Mouse (Mus musculus): ENCODE data around the gene Osbpl10. TPM values are rescaled to one million over a fixed set of nuclear protein-coding genes. Genes with fewer than 3 reads are reported as not detected.
A peak's percentile ranks its signal among the peaks of the same experiment; 100 is the strongest.

Osbpl10 gene
- polyA plus RNA-seq, 1 experiment = 8.3 TPM

DNA sequence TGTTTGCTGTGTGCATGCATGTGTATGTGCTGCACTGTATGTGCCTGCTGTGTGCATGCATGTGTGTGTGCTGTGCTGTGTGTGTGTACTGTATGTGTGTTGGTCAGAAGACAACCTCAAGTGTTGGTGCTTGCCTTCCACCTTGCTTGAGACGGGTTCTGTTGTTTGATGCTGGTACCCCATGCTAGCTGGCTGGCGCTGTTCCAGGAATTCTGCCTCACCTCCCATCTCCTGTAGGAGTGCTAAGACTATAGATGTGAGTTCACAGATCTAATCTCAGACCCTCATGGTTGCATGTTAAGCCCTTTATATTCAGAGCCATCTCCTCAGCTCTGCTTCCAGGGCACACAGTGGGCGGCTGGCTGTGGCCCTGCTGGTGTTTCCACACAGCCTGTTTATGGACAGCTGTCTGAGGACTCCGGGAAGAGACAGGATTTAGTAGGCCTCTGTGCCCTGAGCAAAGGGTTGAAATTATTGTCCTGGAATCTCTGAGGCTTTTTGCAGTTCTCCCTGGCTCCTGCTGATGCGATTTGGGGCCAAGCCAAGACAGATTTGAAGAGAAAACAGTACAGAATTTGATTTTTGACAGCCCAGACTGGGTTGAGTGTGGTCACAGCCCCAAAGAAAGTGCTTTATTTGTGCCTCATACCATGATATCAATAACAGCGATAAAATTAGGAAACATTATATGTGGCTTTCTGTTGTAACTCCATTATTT, 10.4 kb downstream of the Osbpl10 start:
- Histone ChIP-seq H3K27ac (ENCODE audit: insufficient read depth, low read length) (no peak overlapping the region), H3K9me3 (replicated peaks; ENCODE audit: control insufficient read depth, insufficient read depth, low read length, poor library complexity, severe bottlenecking) (no peaks in the 10 kb centered on the region), H3K36me3 (ENCODE audit: control insufficient read depth, insufficient read depth, low read length, poor library complexity, severe bottlenecking) (no peaks in the 10 kb centered on the region), H3K9ac (ENCODE audit: low read depth, poor library complexity, severe bottlenecking) (no peak overlapping the region), H3K4me3 (ENCODE audit: low read depth, low read length) (no peak overlapping the region), H3K4me1 (ENCODE audit: control insufficient read depth, insufficient read depth, low read length) (no peaks in the 10 kb centered on the region), H3K27me3 (ENCODE audit: control insufficient read depth, insufficient read depth, low read length, poor library complexity, severe bottlenecking) (no peaks in the 10 kb centered on the region)
- no peak for TF ChIP-seq EP300 (IDR thresholded peaks at IDR 0.05; ENCODE audit: insufficient read depth, low read depth, low read length)
- TF ChIP-seq POLR2A (IDR thresholded peaks at IDR 0.05; ENCODE audit: insufficient read depth, low read length) = no peak
- no peak for TF ChIP-seq CTCF (IDR thresholded peaks at IDR 0.05; ENCODE audit: low read depth, low read length)

DNA sequence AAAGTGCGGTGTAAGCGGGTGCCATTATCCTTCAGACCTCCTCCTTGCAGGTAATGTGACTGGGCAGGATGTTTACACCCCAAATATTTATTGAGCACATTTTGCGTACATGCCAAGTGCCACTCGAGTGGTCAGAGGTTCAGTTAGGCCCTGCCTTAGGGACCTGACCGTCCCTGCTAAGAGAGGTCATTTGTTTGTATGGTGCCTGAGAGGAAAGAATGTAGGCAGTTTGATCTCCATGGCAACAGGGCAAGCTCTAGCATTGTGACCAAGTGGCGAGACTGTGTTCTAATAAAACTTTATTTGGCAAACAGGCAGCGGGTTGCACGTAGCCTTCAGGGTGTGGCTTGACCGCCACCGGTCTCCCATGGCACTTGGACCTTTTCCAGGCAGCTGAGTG, 12.1 kb downstream of the Osbpl10 start:
- peak overlapping the region; percentile 64 for H3K4me3 ChIP-seq (ENCODE audit: low read depth, low read length)

DNA sequence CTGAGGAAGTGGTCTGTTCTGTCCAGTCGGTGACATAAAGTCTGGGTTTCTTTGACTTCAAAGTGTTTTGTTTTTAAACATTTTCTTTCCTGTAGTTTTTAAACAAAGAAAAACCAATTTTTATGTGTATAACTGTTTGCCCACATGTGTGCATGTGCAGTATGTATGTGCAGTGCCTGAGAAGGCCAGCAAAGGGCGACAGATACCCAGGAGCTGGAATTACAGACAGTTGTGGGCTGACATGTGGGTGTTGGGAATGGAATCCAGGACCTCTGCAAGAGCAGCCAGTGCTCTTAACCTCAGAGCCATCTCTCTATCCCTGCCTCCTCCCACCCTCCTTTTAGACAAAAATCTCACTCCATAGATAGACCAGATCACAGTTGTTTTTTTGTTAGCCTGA, 14.2 kb downstream of the Osbpl10 start:
- Histone ChIP-seq H3K9me3 (replicated peaks; ENCODE audit: control insufficient read depth, insufficient read depth, low read length, poor library complexity, severe bottlenecking) (no peaks in the 10 kb centered on the region), H3K36me3 (ENCODE audit: control insufficient read depth, insufficient read depth, low read length, poor library complexity, severe bottlenecking) (no peaks in the 10 kb centered on the region), H3K27ac (ENCODE audit: insufficient read depth, low read length) (no peak overlapping the region), H3K4me1 (ENCODE audit: control insufficient read depth, insufficient read depth, low read length) (no peaks in the 10 kb centered on the region), H3K9ac (ENCODE audit: low read depth, poor library complexity, severe bottlenecking) (no peak overlapping the region), H3K4me3 (ENCODE audit: low read depth, low read length) (no peak overlapping the region), H3K27me3 (ENCODE audit: control insufficient read depth, insufficient read depth, low read length, poor library complexity, severe bottlenecking) (no peaks in the 10 kb centered on the region)
- no peak for TF ChIP-seq POLR2A (IDR thresholded peaks at IDR 0.05; ENCODE audit: insufficient read depth, low read length)
- no peak for TF ChIP-seq CTCF (IDR thresholded peaks at IDR 0.05; ENCODE audit: low read depth, low read length)
- TF ChIP-seq EP300 (IDR thresholded peaks at IDR 0.05; ENCODE audit: insufficient read depth, low read depth, low read length) = no peak

More for the DNA sequence above, 12.1 kb downstream of the Osbpl10 start:
- no peak overlapping the region for H3K27ac ChIP-seq (ENCODE audit: insufficient read depth, low read length)
- H3K36me3 ChIP-seq (ENCODE audit: control insufficient read depth, insufficient read depth, low read length, poor library complexity, severe bottlenecking) = no peaks in the 10 kb centered on the region
- TF ChIP-seq POLR2A (IDR thresholded peaks at IDR 0.05; ENCODE audit: insufficient read depth, low read length) (no peak), CTCF (IDR thresholded peaks at IDR 0.05; ENCODE audit: low read depth, low read length) (no peak), EP300 (IDR thresholded peaks at IDR 0.05; ENCODE audit: insufficient read depth, low read depth, low read length) (0 out of 2 replicates have a peak, but pooled peaks have one; percentile 47)
- no peak overlapping the region for H3K9ac ChIP-seq (ENCODE audit: low read depth, poor library complexity, severe bottlenecking)
- no peaks in the 10 kb centered on the region for H3K9me3 ChIP-seq (replicated peaks; ENCODE audit: control insufficient read depth, insufficient read depth, low read length, poor library complexity, severe bottlenecking)
- no peaks in the 10 kb centered on the region for H3K4me1 ChIP-seq (ENCODE audit: control insufficient read depth, insufficient read depth, low read length)
- H3K27me3 ChIP-seq (ENCODE audit: control insufficient read depth, insufficient read depth, low read length, poor library complexity, severe bottlenecking) = no peaks in the 10 kb centered on the region

GRCm38 (mm10) chr9:114995250-114995649, 16.9 kb downstream of the Osbpl10 start:
- no peak for TF ChIP-seq EP300 (IDR thresholded peaks at IDR 0.05; ENCODE audit: insufficient read depth, low read depth, low read length)
- no peak for TF ChIP-seq POLR2A (IDR thresholded peaks at IDR 0.05; ENCODE audit: insufficient read depth, low read length)
- no peak for TF ChIP-seq CTCF (IDR thresholded peaks at IDR 0.05; ENCODE audit: low read depth, low read length)
- Histone ChIP-seq H3K27ac (ENCODE audit: insufficient read depth, low read length) (no peak overlapping the region), H3K36me3 (ENCODE audit: control insufficient read depth, insufficient read depth, low read length, poor library complexity, severe bottlenecking) (no peaks in the 10 kb centered on the region), H3K9me3 (replicated peaks; ENCODE audit: control insufficient read depth, insufficient read depth, low read length, poor library complexity, severe bottlenecking) (no peaks in the 10 kb centered on the region), H3K9ac (ENCODE audit: low read depth, poor library complexity, severe bottlenecking) (no peak overlapping the region), H3K4me1 (ENCODE audit: control insufficient read depth, insufficient read depth, low read length) (no peaks in the 10 kb centered on the region), H3K4me3 (ENCODE audit: low read depth, low read length) (no peak overlapping the region), H3K27me3 (ENCODE audit: control insufficient read depth, insufficient read depth, low read length, poor library complexity, severe bottlenecking) (no peaks in the 10 kb centered on the region)

GRCm38 (mm10) chr9:114995716-114996115, 17.3 kb downstream of the Osbpl10 start:
- no peaks in the 10 kb centered on the region for H3K4me1 ChIP-seq (ENCODE audit: control insufficient read depth, insufficient read depth, low read length)
- no peak for TF ChIP-seq POLR2A (IDR thresholded peaks at IDR 0.05; ENCODE audit: insufficient read depth, low read length)
- no peak for TF ChIP-seq CTCF (IDR thresholded peaks at IDR 0.05; ENCODE audit: low read depth, low read length)
- no peak for TF ChIP-seq EP300 (IDR thresholded peaks at IDR 0.05; ENCODE audit: insufficient read depth, low read depth, low read length)
- no peak overlapping the region for H3K27ac ChIP-seq (ENCODE audit: insufficient read depth, low read length)
- H3K9me3 ChIP-seq (replicated peaks; ENCODE audit: control insufficient read depth, insufficient read depth, low read length, poor library complexity, severe bottlenecking) = no peaks in the 10 kb centered on the region
- H3K9ac ChIP-seq (ENCODE audit: low read depth, poor library complexity, severe bottlenecking) = no peak overlapping the region
- no peaks in the 10 kb centered on the region for H3K36me3 ChIP-seq (ENCODE audit: control insufficient read depth, insufficient read depth, low read length, poor library complexity, severe bottlenecking)
- no peaks in the 10 kb centered on the region for H3K27me3 ChIP-seq (ENCODE audit: control insufficient read depth, insufficient read depth, low read length, poor library complexity, severe bottlenecking)
- H3K4me3 ChIP-seq (ENCODE audit: low read depth, low read length) = no peak overlapping the region

DNA sequence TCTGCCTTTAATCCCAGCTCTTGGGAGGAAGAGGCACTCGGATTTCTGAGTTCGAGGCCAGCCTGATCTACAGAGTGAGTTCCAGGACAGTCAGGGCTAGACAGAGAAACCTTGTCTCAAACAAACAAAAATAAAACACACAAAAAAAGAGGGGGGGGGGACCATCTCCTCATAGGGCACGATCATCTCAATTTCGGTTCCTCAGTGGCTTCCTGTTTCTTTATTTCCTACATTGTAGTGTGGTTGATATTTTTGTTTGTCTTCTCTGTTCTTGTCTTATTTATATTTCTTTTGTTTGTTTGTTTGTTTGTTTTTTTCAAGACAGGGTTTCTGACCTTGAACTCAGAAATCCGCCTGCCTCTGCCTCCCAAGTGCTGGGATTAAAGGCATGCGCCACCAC, 18.1 kb downstream of the Osbpl10 start:
- Histone ChIP-seq H3K27ac (ENCODE audit: insufficient read depth, low read length) (no peak overlapping the region), H3K4me3 (ENCODE audit: low read depth, low read length) (no peak overlapping the region), H3K4me1 (ENCODE audit: control insufficient read depth, insufficient read depth, low read length) (no peaks in the 10 kb centered on the region), H3K9me3 (replicated peaks; ENCODE audit: control insufficient read depth, insufficient read depth, low read length, poor library complexity, severe bottlenecking) (no peaks in the 10 kb centered on the region), H3K9ac (ENCODE audit: low read depth, poor library complexity, severe bottlenecking) (no peak overlapping the region), H3K27me3 (ENCODE audit: control insufficient read depth, insufficient read depth, low read length, poor library complexity, severe bottlenecking) (no peaks in the 10 kb centered on the region), H3K36me3 (ENCODE audit: control insufficient read depth, insufficient read depth, low read length, poor library complexity, severe bottlenecking) (no peaks in the 10 kb centered on the region)
- TF ChIP-seq EP300 (IDR thresholded peaks at IDR 0.05; ENCODE audit: insufficient read depth, low read depth, low read length) (no peak), POLR2A (IDR thresholded peaks at IDR 0.05; ENCODE audit: insufficient read depth, low read length) (no peak), CTCF (IDR thresholded peaks at IDR 0.05; ENCODE audit: low read depth, low read length) (no peak)

Data from ES-Bruce4 (cell line).